ENCODE assay signal across 20 mouse cellular contexts in the genomic region with DNA sequence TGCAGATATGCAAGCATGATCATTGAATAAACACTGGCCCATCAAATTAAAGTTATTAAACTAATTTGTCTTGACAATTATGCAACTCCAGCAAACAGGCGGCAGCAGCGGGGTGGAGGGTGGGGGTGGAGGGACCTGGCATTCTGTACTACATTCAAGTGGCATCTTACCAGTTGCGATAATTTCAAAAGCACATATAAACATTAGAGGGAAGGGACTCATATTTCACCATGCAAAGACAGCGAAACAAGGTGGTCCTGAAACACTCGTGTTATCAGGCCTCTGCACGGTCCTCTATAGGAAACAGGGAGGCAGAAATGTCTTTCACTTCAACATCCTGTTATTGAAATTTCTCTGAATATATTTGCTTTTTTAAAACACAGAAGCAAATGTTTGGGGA.
DNase-seq lines count a peak whose midpoint lies in the region; ATAC-seq and TF ChIP-seq lines count a peak whose summit lies in the region.
"Had no signal": no experiment of that assay in that cellular context is flagged by ENCODE, and none has a peak within 500 bp of the region (broad histone marks: within the 10 kb centered on the region; RNA-seq: fewer than 3 reads in every experiment).

No protein-coding gene starts in this region.

- H3K9ac ChIP-seq in lung, embryonic 16.5 days (ENCODE audit: low read length), result no peak overlapping the region
- no peak overlapping the region for H3K9ac ChIP-seq in liver, embryonic 12.5 days
- H3K9ac ChIP-seq: heart, embryonic 15.5 days; hindbrain, embryonic 12.5 days; midbrain, embryonic 12.5 days had no signal

- H3K4me1 ChIP-seq in lung, embryonic 16.5 days (replicated peaks; ENCODE audit: control insufficient read depth, insufficient read depth, low read length), result peaks cover 6% of the 10 kb centered on the region; the same call in 1 of the 2 replicates
- peaks cover 25% of the 10 kb centered on the region for H3K4me1 ChIP-seq in liver, embryonic 12.5 days

- H3K27me3 ChIP-seq in lung, embryonic 16.5 days (ENCODE audit: control insufficient read depth, insufficient read depth, low read depth, low read length), result no peaks in the 10 kb centered on the region
- no peaks in the 10 kb centered on the region for H3K27me3 ChIP-seq in liver, embryonic 12.5 days (replicated peaks)
- H3K27me3 ChIP-seq: heart, embryonic 15.5 days; hindbrain, embryonic 12.5 days; midbrain, embryonic 12.5 days had no signal

- peaks cover 3% of the 10 kb centered on the region; the same call in 1 of the 2 replicates for H3K36me3 ChIP-seq in lung, embryonic 16.5 days (ENCODE audit: control insufficient read depth, insufficient read depth, low read length)
- H3K36me3 ChIP-seq in liver, embryonic 12.5 days, result 0 out of 2 replicates have a peak, but pooled peaks cover 3% of the 10 kb centered on the region
- H3K36me3 ChIP-seq: heart, embryonic 15.5 days; hindbrain, embryonic 12.5 days; midbrain, embryonic 12.5 days had no signal

- peak overlapping the region; percentile 17; the same call in 1 of the 2 replicates for H3K4me3 ChIP-seq in gastrocnemius, adult 2 months
- H3K4me3 ChIP-seq in lung, embryonic 16.5 days (ENCODE audit: low read length), result no peak overlapping the region
- no peak overlapping the region for H3K4me3 ChIP-seq in liver, embryonic 12.5 days
- H3K4me3 ChIP-seq: heart, adult 2 months; heart, embryonic 15.5 days; hindbrain, embryonic 12.5 days; left cerebral cortex, adult 2 months; midbrain, embryonic 12.5 days had no signal

- H3K4me2 ChIP-seq in lung, embryonic 16.5 days (ENCODE audit: low read depth, low read length), result no peak overlapping the region
- H3K4me2 ChIP-seq in liver, embryonic 12.5 days, result no peak overlapping the region
- H3K4me2 ChIP-seq: heart, embryonic 15.5 days; hindbrain, embryonic 12.5 days; midbrain, embryonic 12.5 days had no signal

- 37% methylated on average over 6 of the region's 6 CpGs for WGBS in lung, embryonic 16.5 days
- WGBS in liver, embryonic 12.5 days (ENCODE audit: insufficient replicate concordance), result 56% methylated on average over 6 of the region's 6 CpGs

- DNase-seq in gastrocnemius, adult 2 months, result no peak
- DNase-seq in gastrocnemius, postnatal 10 days, result no peak
- no peak for DNase-seq in lung, postnatal 4 days
- no peak for DNase-seq in frontal cortex, adult 2 months (ENCODE audit: extremely low spot score in 1 of 2, low spot score in 1 of 2)
- DNase-seq: adrenal gland, postnatal 36 days; cerebellum, adult 2 months; gastrocnemius, postnatal 14 days; heart, adult 2 months; kidney, adult 18-20 months; kidney, postnatal 14 days; lung, postnatal 14 days; retina, postnatal 1 day; right cerebral cortex, postnatal 4 days had no signal

- H3K9me3 ChIP-seq in lung, embryonic 16.5 days (ENCODE audit: control insufficient read depth, low read length), result no peaks in the 10 kb centered on the region
- H3K9me3 ChIP-seq in liver, embryonic 12.5 days (replicated peaks), result no peaks in the 10 kb centered on the region
- H3K9me3 ChIP-seq: heart, embryonic 15.5 days; hindbrain, embryonic 12.5 days; midbrain, embryonic 12.5 days had no signal

- no peak overlapping the region; the same call in 1 of the 2 replicates for H3K27ac ChIP-seq in gastrocnemius, adult 2 months
- H3K27ac ChIP-seq in lung, embryonic 16.5 days (ENCODE audit: low read length), result peak overlapping the region; percentile 27; the same call in 1 of the 2 replicates
- H3K27ac ChIP-seq in liver, embryonic 12.5 days, result no peak overlapping the region
- H3K27ac ChIP-seq: heart, adult 2 months; hindbrain, embryonic 12.5 days; left cerebral cortex, adult 2 months; midbrain, embryonic 12.5 days had no signal

- ATAC-seq in lung, embryonic 16.5 days (ENCODE audit: low read depth), result peak; percentile 85
- ATAC-seq in liver, embryonic 12.5 days, result 0 out of 2 replicates have a peak, but pooled peaks have one; percentile 37
- ATAC-seq in megakaryocyte progenitor cell, adult 5-6 weeks (replicated peaks; ENCODE audit: poor library complexity), result peak; percentile 38

- intact Hi-C loops in gastrocnemius, adult 2 months (cut with DNase I), result no loop called here

- no peak for TF ChIP-seq CTCF in gastrocnemius, adult 2 months (IDR thresholded peaks at IDR 0.05)
